Mouse (Mus musculus): ENCODE measurements at regions not wholly inside any gene's neighbourhood (a gene's known extent, or its start where the extent isn't known, plus 50 kb on each side); places are given as distances from the start of the nearest gene placed in this dataset.

DNA sequence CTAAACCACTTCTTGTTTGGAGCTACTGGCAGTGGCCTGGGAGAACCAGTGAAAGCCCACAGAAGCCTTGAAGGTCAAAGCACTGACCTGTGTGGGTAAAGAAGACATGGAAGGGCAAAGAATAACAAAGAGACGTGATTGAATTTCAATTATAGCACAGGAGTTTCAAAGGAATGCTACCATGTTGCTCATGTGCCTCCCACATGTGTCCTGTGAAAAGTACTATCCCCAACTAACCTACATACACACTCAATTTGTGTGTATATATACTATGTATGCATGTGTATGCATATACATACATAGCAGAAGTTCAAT lies 110.0 kb downstream of the Ccdc71l start:
- DNase-seq (ENCODE audit: low read depth in 2 of 2, low spot score in 2 of 2) = no peak

DNA sequence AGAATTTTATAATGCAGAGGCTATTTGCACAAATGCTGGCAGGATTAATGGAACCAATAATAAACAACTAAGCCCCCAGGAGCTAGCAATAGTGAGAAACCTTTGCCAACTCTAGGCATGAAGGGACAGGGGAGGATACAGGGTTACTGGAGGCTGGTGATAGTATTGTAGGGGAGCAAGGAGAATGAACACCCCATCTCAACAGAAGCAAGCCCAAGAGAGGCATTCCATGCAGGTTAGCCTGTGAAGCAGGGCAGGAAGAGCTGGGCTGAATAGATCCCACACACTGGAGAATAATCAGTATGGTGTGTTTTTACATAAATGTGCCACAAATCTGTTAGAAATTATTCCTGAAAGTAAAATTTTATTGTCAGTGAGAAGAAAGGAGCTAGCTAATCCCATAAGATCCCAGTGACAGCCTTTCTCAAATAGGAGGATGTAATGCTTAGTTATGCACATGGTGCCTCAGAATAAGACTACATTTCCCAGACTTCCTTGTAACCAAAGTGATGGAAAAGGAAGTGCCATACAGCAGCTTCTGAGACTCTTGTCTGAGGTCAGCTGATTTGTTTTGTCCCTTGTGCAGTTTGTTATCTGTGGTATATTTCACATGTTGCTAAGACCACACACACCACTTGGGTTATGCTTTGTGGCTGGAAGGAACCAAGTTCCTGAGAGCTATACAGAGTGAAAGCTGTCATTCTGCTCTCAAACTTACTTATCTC lies 111.1 kb downstream of the Ccdc71l start:
- no peak for DNase-seq (ENCODE audit: low read depth in 2 of 2, low spot score in 2 of 2)

DNA sequence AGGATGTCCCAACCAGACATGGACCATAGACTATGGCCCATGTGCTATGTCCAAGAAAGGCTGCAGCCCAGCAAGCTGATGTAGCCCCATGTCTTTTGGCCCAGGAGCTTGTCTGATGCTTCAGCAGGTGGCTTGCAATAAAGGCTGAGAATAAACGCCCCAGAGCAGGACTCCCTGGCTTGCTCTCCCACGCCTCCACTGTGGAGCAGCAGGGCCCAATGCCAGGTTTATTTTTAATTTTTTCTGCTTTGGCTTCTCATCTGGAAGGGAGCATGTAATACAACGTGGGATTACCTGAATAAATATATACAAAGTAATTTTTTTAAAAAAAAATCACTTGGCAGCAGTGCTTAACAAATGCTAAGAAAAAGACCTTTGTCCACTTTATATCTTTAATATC lies 125.7 kb downstream of the Ccdc71l start:
- no peak for DNase-seq (ENCODE audit: low read depth in 2 of 2, low spot score in 2 of 2)

DNA sequence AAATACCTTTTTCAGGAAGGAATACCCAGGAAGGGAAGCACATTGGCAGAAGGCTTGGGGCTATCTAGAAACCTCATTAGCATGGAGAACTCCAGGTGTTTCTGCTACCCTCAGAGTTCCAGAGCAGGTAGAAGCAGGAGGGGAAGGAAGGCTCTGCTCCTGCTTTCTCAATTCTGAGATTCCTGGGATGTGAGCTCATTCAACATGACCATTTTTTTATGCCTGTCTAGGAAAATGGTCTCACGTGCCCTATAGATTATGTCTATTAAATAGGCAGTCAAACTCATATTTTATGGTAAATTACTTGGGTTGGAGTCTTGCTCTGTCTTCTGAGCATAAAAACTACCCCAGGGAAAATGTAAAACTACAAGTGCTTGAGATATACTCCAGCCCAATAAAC lies 130.2 kb downstream of the Ccdc71l start:
- no peak for DNase-seq (ENCODE audit: low read depth in 2 of 2, low spot score in 2 of 2)

DNA sequence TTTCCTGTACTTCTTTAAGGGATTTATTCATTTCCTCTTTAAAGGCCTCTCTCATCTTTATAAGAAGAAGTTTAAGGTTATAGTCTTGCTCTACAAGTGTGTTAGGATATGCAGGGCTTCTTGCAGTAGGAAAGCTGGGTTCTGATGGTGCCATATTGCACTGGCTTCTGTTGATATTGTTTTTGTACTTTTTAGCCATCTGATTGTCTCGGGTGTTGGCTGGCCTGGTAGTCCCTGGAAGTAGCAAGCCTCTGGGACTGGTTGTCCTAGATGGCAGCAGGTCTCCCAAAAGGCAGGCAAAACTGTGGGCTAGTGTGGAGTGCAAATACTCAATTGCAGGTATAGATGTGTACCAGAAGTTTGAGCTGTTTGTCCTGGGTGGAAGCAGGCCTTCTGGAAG lies 147.1 kb downstream of the Ccdc71l start:
- DNase-seq (ENCODE audit: low read depth in 2 of 2, low spot score in 2 of 2) = no peak

DNA sequence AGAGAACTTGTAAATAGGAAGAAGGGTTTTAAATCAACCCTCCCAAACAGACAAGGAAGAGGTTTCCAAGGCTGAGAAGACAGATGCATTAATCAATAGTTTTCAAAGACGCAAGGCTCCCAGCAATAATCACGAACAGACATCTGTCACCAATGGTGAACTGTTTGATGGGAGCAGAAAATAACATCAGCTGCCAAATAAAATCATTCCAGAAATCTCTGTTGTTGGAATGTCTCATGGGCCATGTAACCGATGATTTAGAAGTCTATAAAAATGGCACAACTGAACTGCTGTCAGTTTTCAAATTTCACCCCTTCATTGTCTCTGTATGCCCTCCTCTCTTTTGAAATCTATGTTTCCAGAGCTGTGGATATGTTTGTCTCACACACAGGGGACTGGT lies 152.7 kb downstream of the Ccdc71l start:
- no peak for DNase-seq (ENCODE audit: low read depth in 2 of 2, low spot score in 2 of 2)

DNA sequence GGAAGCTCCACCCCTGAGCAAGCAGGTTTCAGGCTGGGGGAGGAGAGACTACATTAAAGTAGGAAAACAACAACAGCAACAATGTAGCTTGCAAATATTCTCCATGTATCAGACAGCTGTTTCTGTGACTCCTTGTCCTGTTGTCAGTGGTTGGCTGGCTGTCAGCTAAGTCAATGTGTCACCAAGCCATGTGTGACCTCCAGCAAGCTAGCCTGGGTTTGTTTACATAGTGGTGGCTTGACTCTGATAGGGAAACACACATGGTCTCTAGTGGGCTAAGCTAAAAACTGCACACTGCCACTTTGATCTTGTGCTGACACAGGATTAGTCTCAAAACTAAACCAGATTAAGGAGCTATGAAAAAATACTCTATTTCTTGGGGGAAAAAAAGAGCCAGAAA lies 155.1 kb downstream of the Ccdc71l start:
- no peak for DNase-seq (ENCODE audit: low read depth in 2 of 2, low spot score in 2 of 2)

DNA sequence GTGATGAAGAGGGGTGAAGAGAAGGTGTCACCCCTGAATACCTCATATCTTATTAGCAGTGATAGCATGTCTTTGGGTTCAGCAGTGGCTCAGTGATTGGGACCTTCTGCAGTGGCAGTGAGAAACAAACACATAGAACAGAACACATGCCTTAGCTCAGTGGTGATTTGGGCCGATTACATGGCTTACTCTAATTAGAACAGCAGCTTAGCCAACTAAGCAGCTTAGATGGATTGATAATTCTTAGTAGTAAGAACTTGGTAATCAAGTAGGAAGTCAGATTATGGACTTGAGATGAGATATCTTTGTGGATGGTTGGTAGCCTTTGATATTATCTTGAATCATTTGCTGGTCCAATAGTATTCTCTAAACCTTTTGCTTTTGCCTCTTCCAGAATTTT lies 167.0 kb downstream of the Ccdc71l start:
- no peak for DNase-seq (ENCODE audit: low read depth in 2 of 2, low spot score in 2 of 2)

DNA sequence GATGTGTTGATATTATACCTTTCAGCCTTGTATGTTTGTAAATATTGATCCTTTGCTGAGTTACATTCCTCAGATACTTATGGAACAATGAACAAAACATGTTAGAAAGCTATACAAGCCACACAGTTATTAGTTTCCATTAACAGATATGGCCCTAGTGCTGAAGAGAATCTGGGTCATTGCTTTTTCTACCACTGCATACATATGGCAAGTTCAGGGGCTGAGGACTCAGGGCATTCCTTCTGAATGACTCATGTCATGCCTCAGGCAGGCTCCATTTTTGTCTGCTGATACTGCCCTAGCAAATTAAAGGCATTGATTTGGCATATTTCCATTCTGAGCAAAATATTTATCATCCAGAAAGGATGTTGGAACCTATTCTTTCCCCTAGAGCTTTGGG lies 167.9 kb downstream of the Ccdc71l start:
- DNase-seq (ENCODE audit: low read depth in 2 of 2, low spot score in 2 of 2) = no peak

DNA sequence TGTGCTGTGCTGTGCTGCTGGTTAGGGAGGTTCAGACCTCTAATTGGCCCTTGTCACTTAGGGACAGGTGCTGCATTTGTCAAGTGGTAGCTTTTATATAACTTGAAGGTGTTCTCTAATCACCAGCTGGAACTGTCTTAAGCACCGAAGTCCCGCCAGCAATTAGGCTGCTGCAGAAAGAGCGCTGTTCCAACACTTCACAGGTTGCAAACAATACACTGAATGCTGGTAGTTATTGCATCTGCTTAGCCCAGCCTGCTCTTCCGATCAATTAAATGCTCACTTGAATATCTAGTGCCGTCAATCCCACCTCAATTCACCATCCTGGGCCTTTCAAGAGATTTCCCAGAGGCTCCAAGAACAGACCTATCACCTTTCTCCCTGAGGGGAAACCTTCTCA lies 175.3 kb downstream of the Ccdc71l start:
- DNase-seq (ENCODE audit: low read depth in 2 of 2, low spot score in 2 of 2) = no peak

DNA sequence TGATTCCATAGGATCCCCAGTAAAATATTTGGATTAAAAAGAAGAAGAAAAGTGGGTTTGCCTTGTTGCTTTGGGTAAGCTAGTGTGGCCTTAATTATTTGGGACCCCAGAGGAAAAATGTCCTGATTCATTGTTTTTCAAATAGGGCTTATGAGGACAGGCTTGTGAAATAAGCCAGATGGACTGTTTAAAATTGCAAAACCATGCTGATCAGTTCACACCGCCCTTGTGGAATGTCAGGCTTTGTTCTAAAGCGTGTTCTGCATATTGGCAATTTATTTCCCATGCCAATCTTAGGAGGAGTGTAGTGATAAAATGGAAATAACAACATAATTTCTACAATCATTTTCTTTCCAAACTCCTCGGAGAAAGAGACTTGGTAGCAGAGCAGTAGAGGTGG lies 189.3 kb downstream of the Ccdc71l start:
- DNase-seq (ENCODE audit: low read depth in 2 of 2, low spot score in 2 of 2) = no peak

DNA sequence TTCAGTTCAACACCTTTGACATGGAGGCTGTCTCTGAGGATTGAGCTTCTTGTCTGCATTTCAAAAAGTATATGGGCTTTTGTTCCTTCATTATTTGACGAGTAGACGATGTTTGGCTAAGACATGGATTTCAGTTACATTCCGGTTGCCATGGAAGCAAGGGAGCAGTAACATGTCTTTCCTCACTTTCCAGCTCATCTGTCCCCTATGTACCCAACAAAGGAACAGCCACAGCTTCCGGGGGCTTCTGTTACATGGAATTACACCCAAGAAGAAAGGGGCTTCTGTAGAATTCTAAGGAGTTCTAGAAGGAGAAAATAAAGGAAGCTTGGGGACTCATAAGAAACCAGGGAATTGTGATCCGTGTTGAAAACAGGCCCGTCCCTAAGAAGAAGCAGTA lies 202.8 kb downstream of the Ccdc71l start:
- no peak for DNase-seq (ENCODE audit: low read depth in 2 of 2, low spot score in 2 of 2)

DNA sequence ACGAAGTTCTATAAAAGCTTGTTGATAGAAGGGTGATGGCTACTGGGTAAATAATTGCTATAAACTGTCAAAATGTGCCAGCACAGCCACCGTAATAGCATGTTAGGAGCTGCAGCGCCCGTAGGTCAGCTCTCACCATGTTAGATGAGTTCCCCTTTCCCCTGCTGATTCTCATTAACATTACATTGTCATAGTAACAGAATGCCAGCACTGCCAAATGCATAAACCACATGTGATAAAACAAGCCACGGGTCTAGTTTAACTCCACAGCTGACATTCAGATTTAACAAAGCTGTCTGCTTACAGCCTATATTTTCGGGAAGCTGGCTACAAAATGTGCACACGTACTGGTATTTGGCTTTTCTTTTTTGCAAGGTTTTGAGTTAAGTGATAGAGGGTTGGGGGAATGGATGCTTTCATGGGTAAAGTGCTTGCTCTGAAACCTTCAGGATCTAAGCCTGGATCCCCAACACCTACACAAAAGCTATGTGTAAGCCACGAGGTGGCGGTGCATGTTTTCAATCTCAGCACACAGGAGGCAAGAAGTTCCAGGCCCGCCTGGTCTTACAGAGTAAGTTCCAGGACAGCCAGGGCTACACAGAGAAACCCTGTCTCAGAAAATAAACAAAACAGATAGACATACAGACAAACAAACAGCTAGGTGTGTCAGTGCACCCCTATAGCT lies 217.1 kb upstream of the Nampt start:
- no peak for DNase-seq (ENCODE audit: low read depth in 2 of 2, low spot score in 2 of 2)

DNA sequence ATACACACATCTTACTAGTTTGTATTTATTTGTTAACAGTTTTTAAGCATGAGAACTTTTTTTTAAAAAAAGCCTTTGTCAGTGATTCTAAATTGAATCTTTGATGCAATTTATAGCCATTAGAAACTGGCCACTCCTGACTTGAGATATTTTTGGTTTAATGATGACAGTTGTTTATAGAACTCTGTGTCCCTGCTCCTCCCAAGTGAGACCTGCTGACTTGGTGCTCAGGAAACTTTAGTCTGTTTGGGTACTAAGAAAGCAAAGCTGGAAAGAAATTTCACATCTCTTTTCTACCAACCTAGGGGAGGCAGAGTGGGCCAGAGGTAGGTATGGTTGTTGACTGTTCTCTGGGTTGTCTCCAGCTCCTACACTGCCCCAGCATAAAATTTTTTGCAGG lies 214.0 kb upstream of the Nampt start:
- DNase-seq (ENCODE audit: low read depth in 2 of 2, low spot score in 2 of 2) = no peak

DNA sequence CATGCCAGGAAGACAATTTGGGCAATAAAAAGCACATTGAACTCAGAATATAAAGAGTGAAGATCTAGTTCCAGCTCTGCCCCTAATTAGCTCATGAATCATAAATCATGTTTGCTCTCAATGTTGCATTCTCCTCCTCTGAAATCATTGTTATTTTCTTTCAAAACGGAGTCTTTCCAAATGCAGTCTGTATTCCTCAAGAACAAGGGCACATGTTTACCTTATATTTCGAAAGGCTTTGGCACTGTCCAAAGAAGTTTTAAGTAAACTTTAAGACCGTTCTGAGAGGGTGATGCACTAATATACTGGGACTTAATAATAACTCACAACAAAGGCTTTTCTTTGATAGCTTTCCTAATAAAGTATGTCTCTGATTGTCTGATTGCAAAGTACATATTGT lies 204.3 kb upstream of the Nampt start:
- no peak for DNase-seq (ENCODE audit: low read depth in 2 of 2, low spot score in 2 of 2)

DNA sequence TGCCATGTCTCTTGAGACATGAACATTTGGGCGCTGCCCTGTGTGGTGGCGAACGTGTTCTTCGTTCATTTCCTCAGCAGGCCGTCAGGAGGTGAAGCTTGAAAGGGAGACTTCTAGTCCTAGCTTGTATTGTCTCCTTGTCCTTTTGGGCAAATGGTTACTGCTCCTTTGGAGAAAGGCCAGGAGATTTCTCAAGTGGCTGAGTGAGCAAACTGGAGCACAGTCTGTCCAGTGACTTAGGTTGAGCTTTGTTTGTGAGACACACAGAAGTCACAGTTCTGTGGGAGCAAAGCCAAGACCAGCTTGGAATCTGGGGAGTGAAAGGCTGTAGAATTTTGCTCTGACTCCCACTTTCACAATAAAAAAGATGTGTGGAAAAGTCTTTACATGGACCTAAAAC lies 203.3 kb upstream of the Nampt start:
- no peak for DNase-seq (ENCODE audit: low read depth in 2 of 2, low spot score in 2 of 2)

DNA sequence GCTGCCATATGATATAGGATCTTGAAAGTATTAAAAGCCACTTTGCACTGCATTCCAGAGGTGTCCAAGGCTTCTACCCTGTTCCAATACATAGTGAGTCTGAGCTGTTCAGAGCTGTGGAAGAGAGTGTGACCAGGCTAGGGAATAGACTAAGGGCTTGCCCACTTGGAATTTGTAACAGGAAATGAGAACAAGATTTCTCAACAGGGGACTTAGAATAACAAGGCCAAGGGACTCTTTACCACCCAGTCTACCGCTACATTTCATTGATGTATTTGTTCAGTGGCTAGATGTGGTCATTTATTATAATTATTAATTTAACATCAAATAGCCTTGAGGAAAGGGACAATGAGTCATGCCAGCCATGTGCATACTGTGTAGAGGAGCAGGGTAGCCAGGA lies 202.3 kb upstream of the Nampt start:
- DNase-seq (ENCODE audit: low read depth in 2 of 2, low spot score in 2 of 2) = no peak

DNA sequence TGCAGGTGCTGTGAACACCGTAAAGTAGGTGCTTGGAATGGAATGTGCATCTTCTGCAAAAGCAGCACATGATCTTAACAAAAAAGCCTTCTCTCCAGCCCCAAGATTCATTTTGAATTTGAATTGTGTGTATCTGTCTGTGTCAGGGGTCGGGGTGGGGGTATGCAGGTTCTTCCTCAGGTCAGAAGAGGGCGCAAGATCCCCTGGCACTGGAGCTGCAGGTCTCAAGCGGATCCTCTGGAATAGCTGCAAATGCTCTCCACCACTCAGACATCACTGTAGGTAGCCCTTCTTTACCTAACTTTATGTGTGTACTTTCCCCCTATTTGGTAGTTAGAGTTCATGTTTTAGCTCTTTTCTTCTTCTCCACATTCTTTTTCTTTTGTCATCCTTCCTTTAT lies 199.5 kb upstream of the Nampt start:
- DNase-seq (ENCODE audit: low read depth in 2 of 2, low spot score in 2 of 2) = no peak

DNA sequence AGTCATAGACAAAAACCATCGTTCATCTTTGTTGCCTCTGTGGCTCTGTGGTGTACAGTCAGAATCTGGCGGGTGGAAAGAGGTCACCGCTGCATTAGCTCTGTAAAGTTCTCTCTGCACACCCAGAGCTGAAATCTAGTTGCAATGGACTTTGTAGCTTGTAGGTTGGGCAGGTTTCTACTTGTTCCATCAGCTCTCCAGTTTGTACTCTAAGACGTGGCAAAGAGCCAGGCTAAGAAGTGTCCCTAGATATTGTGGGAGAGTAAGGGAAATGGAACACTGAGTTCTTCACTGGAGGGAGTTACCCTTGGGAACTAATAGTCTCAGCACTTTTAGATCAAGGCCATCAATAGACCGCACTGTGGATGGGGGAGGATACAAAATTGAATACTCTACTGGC lies 197.6 kb upstream of the Nampt start:
- no peak for DNase-seq (ENCODE audit: low read depth in 2 of 2, low spot score in 2 of 2)

DNA sequence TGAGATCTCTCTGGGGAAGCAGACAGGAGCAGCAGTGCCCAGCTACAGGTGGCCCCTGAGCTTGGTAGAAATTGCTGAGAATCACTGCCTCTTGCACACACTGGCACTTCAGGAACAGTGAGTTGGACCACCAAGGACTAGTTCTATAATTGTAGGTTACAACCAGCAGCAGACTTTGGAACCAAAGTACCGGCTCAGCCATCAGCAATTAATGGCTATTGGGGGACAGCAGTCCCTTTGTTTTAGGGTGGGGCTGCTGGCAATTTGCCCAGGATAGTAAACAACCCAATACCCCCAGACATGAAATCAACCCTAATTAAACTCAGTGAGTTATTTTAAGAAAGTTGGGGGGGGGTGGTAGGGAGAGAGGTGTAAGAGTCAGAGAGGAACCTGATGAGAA lies 190.8 kb upstream of the Nampt start:
- no peak for DNase-seq (ENCODE audit: low read depth in 2 of 2, low spot score in 2 of 2)

DNA sequence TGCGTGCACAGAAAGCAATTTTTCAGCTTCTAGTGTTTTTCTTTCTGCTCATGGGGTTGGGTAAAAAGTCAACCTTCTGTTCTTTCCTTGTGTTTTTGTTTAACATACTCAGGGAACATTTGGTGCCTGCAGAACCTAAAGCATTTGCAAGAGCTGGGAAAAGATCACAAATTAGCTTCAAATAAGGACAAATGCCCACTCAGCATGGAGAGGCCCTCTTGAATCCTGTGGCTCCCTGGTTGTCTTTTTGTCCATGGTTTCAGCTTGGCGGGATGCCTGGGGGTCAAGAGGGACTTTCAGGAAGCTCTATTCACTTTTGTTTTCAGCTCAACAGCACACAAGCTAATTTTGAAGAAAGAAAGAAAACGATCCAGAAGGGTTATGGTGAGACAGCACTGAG lies 186.4 kb upstream of the Nampt start:
- DNase-seq (ENCODE audit: low read depth in 2 of 2, low spot score in 2 of 2) = no peak

DNA sequence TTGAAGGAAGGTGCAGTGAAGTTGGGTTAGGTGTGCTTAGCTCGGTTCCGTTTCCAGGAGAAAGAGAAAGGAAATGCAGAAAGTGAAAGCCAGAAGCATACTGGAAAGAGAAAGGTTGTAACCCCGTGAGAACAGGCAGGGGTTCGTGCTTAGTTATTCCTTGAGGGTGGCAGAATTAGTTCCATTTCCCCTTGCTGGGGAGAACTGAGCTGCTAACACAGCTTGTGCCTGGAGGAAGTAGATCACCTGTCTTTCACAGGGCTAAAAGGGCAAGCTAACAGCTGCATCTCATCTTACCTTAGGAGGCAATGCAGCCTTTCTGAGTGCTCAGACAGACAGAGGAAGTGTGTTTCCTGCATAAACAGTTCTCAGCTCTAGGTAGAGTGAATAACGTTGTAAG lies 184.3 kb upstream of the Nampt start:
- DNase-seq (ENCODE audit: low read depth in 2 of 2, low spot score in 2 of 2) = no peak

DNA sequence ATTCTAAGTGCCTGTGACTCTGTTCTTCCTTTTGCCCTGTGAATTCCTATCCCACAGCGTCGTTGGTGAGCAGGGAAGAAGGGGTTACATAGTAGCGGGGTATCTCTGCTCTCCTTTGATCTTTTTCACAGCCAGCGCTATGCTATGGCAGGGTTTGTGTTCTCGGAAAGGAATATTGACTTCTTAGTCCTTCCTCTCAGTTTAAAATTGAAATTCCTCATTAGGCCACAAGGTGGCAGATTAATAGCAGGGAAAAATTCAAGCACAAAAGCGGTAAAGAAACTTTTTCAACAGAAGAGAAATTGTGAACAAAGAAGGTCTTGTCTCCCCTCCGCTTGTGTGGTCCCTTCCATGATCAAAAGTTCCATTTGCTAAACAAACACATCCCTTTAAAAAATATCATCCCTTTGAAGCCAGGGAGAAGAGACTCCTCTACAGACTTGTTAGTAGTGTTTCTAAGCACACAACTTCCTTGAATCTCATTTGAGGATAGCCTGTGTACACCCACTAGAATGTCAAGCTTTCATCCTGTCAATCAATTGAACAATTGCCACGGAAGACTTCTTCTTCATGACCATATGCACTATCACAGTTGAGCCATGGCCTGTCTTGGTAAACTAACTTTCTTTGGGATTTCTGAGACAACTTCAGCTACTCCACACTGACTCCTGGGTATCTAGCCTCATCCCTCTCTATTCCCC lies 181.8 kb upstream of the Nampt start:
- DNase-seq (ENCODE audit: low read depth in 2 of 2, low spot score in 2 of 2) = peak in 1 of 2 experiments; percentile 30
